ENCODE assay signal across 30 mouse cellular contexts in the genomic region with DNA sequence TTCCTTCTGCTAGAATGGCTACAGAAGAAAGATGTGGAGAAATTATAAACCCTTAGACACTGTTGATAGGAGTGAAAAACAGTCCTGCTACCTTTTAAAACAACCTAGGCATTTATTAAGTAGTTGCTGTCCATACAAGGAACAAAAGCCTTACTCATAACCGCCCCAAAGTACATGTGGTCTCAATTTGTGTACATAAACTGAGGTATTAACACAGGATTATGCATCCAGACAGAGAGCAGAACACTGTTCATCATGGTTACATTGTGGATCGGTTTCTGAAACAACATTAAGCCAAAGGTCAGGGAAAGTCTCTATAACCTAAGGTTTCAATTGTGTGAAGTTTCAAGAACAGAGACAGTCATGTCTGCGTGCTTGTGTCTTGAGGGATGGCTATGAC. TPM values are rescaled to one million over a fixed set of nuclear protein-coding genes. Genes with fewer than 3 reads are reported as not detected.
DNase-seq lines count a peak whose midpoint lies in the region; ATAC-seq and TF ChIP-seq lines count a peak whose summit lies in the region.
"Had no signal": no experiment of that assay in that cellular context is flagged by ENCODE, and none has a peak within 500 bp of the region (broad histone marks: within the 10 kb centered on the region; RNA-seq: fewer than 3 reads in every experiment).

No protein-coding gene starts in this region.

- no peaks in the 10 kb centered on the region for H3K27me3 ChIP-seq in limb, embryonic 11.5 days (ENCODE audit: control insufficient read depth, insufficient read depth, low read length)
- H3K27me3 ChIP-seq: forebrain, embryonic 15.5 days; heart, embryonic 13.5 days; kidney, embryonic 15.5 days; neural tube, embryonic 15.5 days had no signal

- no peaks in the 10 kb centered on the region for H3K9me3 ChIP-seq in limb, embryonic 11.5 days (ENCODE audit: control insufficient read depth, low read length)
- H3K9me3 ChIP-seq: forebrain, embryonic 10.5 days; forebrain, embryonic 15.5 days; heart, embryonic 13.5 days; kidney, embryonic 15.5 days; neural tube, embryonic 15.5 days had no signal

- TF ChIP-seq CTCF in embryonic fibroblast, embryonic 13.5 days (IDR thresholded peaks at IDR 0.05; ENCODE audit: borderline replicate concordance, insufficient read depth, low read length) = no peak

- TF ChIP-seq POLR2A in embryonic fibroblast, embryonic 13.5 days (IDR thresholded peaks at IDR 0.05; ENCODE audit: low read depth, low read length) = no peak

- WGBS in limb, embryonic 11.5 days = 39% methylated on average over 3 of the region's 3 CpGs

- H3K27ac ChIP-seq in embryonic fibroblast, embryonic 13.5 days (ENCODE audit: insufficient read depth, low read length) = peak overlapping the region; percentile 60; the same call in 1 of the 2 replicates
- H3K27ac ChIP-seq in limb, embryonic 11.5 days (replicated peaks; ENCODE audit: low read depth, low read length) = peak overlapping the region; percentile 70; the same call in 1 of the 2 replicates
- H3K27ac ChIP-seq: forebrain, embryonic 10.5 days; forebrain, embryonic 15.5 days; gastrocnemius, adult 2 months; heart, adult 2 months; heart, embryonic 13.5 days; hindbrain, embryonic 14.5 days; neural tube, embryonic 15.5 days had no signal

- no peak overlapping the region for H3K4me3 ChIP-seq in embryonic fibroblast, embryonic 13.5 days (ENCODE audit: insufficient read depth, low read length)
- H3K4me3 ChIP-seq in limb, embryonic 11.5 days (ENCODE audit: low read depth, low read length) = no peak overlapping the region
- H3K4me3 ChIP-seq: forebrain, embryonic 10.5 days; forebrain, embryonic 15.5 days; gastrocnemius, adult 2 months; heart, adult 2 months; heart, embryonic 13.5 days; kidney, embryonic 15.5 days; neural tube, embryonic 15.5 days had no signal

- DNase-seq in embryo, embryonic 11 days = peak; percentile 20
- DNase-seq in embryo, embryonic 10 days (ENCODE audit: low spot score) = no peak
- DNase-seq in NIH3T3 (ENCODE audit: low read depth) = peak; percentile 54
- DNase-seq in limb, embryonic 11.5 days (ENCODE audit: low spot score) = no peak
- DNase-seq in kidney, postnatal 36 days = no peak
- DNase-seq in cerebellum, postnatal 36 days = no peak
- no peak for DNase-seq in thymus, postnatal 0 days (ENCODE audit: low spot score)
- DNase-seq: adrenal gland, postnatal 25 days; cerebellum, adult 2 months; cerebellum, postnatal 25 days; gastrocnemius, adult 2 months; gastrocnemius, postnatal 36 days; heart, adult 2 months; heart, postnatal 10 days; kidney, adult 18-20 months; layer of hippocampus, postnatal 36 days; left cerebral cortex, postnatal 4 days; lung, adult 2 months; lung, postnatal 10 days; midbrain, embryonic 14.5 days; retina, postnatal 1 day; right cerebral cortex, postnatal 14 days; thymus, postnatal 4 days had no signal

- peaks cover 28% of the 10 kb centered on the region for H3K4me1 ChIP-seq in embryonic fibroblast, embryonic 13.5 days (ENCODE audit: control insufficient read depth, insufficient read depth, low read length)
- peaks cover 16% of the 10 kb centered on the region for H3K4me1 ChIP-seq in limb, embryonic 11.5 days (ENCODE audit: control insufficient read depth, insufficient read depth, low read length)
- H3K4me1 ChIP-seq: forebrain, embryonic 15.5 days had no signal

- ATAC-seq in limb, embryonic 11.5 days (ENCODE audit: insufficient number of reproducible peaks, low FRiP score, low TSS enrichment, low read depth) = peak; percentile 77; the same call in 1 of the 2 replicates
- ATAC-seq: forebrain, embryonic 15.5 days had no signal

- H3K4me2 ChIP-seq in limb, embryonic 11.5 days (ENCODE audit: low read depth, severe bottlenecking) = no peak overlapping the region
- H3K4me2 ChIP-seq: forebrain, embryonic 15.5 days; heart, embryonic 13.5 days; hindbrain, embryonic 14.5 days; kidney, embryonic 15.5 days; neural tube, embryonic 15.5 days had no signal

- no peak overlapping the region for H3K9ac ChIP-seq in limb, embryonic 11.5 days (ENCODE audit: low read length)
- H3K9ac ChIP-seq: forebrain, embryonic 15.5 days; heart, embryonic 13.5 days; hindbrain, embryonic 14.5 days; kidney, embryonic 15.5 days; neural tube, embryonic 15.5 days had no signal

- no peaks in the 10 kb centered on the region for H3K36me3 ChIP-seq in limb, embryonic 11.5 days (ENCODE audit: control insufficient read depth, insufficient read depth, low read length)
- H3K36me3 ChIP-seq: forebrain, embryonic 15.5 days; kidney, embryonic 15.5 days; neural tube, embryonic 15.5 days had no signal

RNA-seq across cellular contexts. Expression of gene Maea, which starts 17.7 kb away (rescaled TPM):
- polyA plus RNA-seq in embryonic fibroblast, embryonic 13.5 days (2011; ENCODE audit: insufficient read length, low read depth, missing spikeins) = 135 and 148 TPM in 2 replicates
- polyA plus RNA-seq in limb, embryonic 11.5 days (2014; fragmentation: Nextera tagmentation; extraction: Ambion mirVana) = 145 and 152 TPM in 2 replicates
- polyA plus RNA-seq in thymus, postnatal 0 days (2015; fragmentation: Nextera tagmentation; extraction: Ambion mirVana) = 83.0 and 86.8 TPM in 2 replicates

RNA-seq across cellular contexts. Expression of gene Uvssa, which starts 25.3 kb away (rescaled TPM):
- 11.9 and 15.0 TPM in 2 replicates for polyA plus RNA-seq in embryonic fibroblast, embryonic 13.5 days (2011; ENCODE audit: insufficient read length, low read depth, missing spikeins)
- polyA plus RNA-seq in limb, embryonic 11.5 days (2014; fragmentation: Nextera tagmentation; extraction: Ambion mirVana) = 8.1 and 8.6 TPM in 2 replicates
- 7.2 and 10.4 TPM in 2 replicates for polyA plus RNA-seq in thymus, postnatal 0 days (2015; fragmentation: Nextera tagmentation; extraction: Ambion mirVana)

Comparison
In these comparisons a context has a peak if more than half of its experiments do, and no peak if none do; other contexts are left out.
1. DNase-seq: peak in embryo, embryonic 11 days (single experiment) and NIH3T3 (single experiment); none in embryo, embryonic 10 days (single experiment), limb, embryonic 11.5 days (single experiment), kidney, postnatal 36 days (0 of 2), cerebellum, postnatal 36 days (0 of 2) and thymus, postnatal 0 days (single experiment).